Mouse (Mus musculus) lung, adult 2 months (tissue): ENCODE data around the gene Wiz. TPM values are rescaled to one million over a fixed set of nuclear protein-coding genes. Genes with fewer than 3 reads are reported as not detected.

Experiments used
- DNase-seq: peaks from one replicate; pipeline ENCODE4 v3.0.0; 2022
- H3K4me1 ChIP-seq: fragments of 200-500 bp; 2 replicates; pipeline ENCODE4 v1.6.1; 2011; ENCODE audit warnings: low read length; ENCODE audit not compliant: control insufficient read depth, insufficient read depth
- H3K4me3 ChIP-seq: fragments of 200-500 bp; replicated peaks from 2 replicates; pipeline ENCODE3; 2011; ENCODE audit warnings: low read depth, mild to moderate bottlenecking, control low read depth, low read length; ENCODE audit errors: extremely low read depth
- CTCF ChIP-seq: fragments of 200-500 bp; IDR thresholded peaks from 2 replicates; pipeline ENCODE4 v1.5.1; 2011; ENCODE audit warnings: mild to moderate bottlenecking, low read length, control low read depth; ENCODE audit not compliant: insufficient read depth
- POLR2A ChIP-seq: fragments of 200-500 bp; IDR thresholded peaks from 2 replicates; pipeline ENCODE4 v1.6.1; 2011; ENCODE audit warnings: low read depth, mild to moderate bottlenecking, control low read depth, low read length, borderline replicate concordance; ENCODE audit errors: extremely low read depth
- WGBS: fragments of 180-500 bp; shearing (Covaris S2); methylation state at CpG from one replicate; pipeline ENCODE4 v1.1.7; 2018; 5-methylcytosine and 5-hydroxymethylcytosine counted together
- polyA plus RNA-seq: library from polyadenylated mRNA; depleted of rRNA; stranded (reverse); fragments of >200 nt; gene quantifications from 2 replicates; pipeline ENCODE4 v1.2.3, GENCODE M21; 2012

The Wiz gene
- polyA plus RNA-seq, 1 experiment, result 40.0 TPM

GRCm38 (mm10) chr17:32322809-32323208 is 66.4 kb downstream of the Wiz start:
- WGBS, result 89% methylated on average over 1 of the region's 1 CpGs
- DNase-seq, result no peak
- Histone ChIP-seq H3K4me1 (peaks cover 13% of the 10 kb centered on the region), H3K4me3 (no peak overlapping the region)
- TF ChIP-seq CTCF, result no peak
- TF ChIP-seq POLR2A, result no peak

- 12% methylated on average over 6 of the region's 6 CpGs for WGBS
- Histone ChIP-seq H3K4me3 (peak overlapping the region; percentile 82), H3K4me1 (peaks cover 12% of the 10 kb centered on the region)
- no peak for DNase-seq
- TF ChIP-seq POLR2A (no peak), CTCF (no peak)
These were observed 67.4 kb downstream of the Wiz start for GRCm38 (mm10) chr17:32321836-32322235.

- DNase-seq, result no peak
- Histone ChIP-seq H3K4me1 (peaks cover 12% of the 10 kb centered on the region), H3K4me3 (peak overlapping the region; percentile 82)
- peak; percentile 30; the same call in 1 of the 2 replicates for TF ChIP-seq POLR2A
- TF ChIP-seq CTCF, result no peak
- WGBS, result 2% methylated on average over 23 of the region's 23 CpGs
These were observed 67.9 kb downstream of the Wiz start for GRCm38 (mm10) chr17:32321390-32321734.

- peak within 1 kb of the TSS; percentile 82 for H3K4me3 ChIP-seq
- under 1% methylated on average over 83 of the region's 83 CpGs for WGBS
- peak; percentile 98 for TF ChIP-seq POLR2A
- no peak for TF ChIP-seq CTCF
These were observed 68.4 kb downstream of the Wiz start, which contains the start of gene Akap8 for GRCm38 (mm10) chr17:32320597-32321389. Gene Akap8, minus strand, starts transcription at chr17:32321238.

GRCm38 (mm10) chr17:32319950-32320349 is 69.3 kb downstream of the Wiz start:
- 0% methylated on average over 7 of the region's 7 CpGs for WGBS
- no peak for DNase-seq
- Histone ChIP-seq H3K4me1 (peaks cover 12% of the 10 kb centered on the region), H3K4me3 (peak overlapping the region; percentile 70)
- TF ChIP-seq POLR2A (no peak), CTCF (no peak)

More at GRCm38 (mm10) chr17:32320597-32321389, 68.4 kb downstream of the Wiz start, which contains the start of gene Akap8:
- peak; percentile 93 for DNase-seq
- peaks cover 12% of the 10 kb centered on the region for H3K4me1 ChIP-seq

GRCm38 (mm10) chr17:32317708-32318107 is 71.5 kb downstream of the Wiz start:
- 81% methylated on average over 3 of the region's 3 CpGs for WGBS

GRCm38 (mm10) chr17:32317032-32317431 is 72.2 kb downstream of the Wiz start:
- no peak for TF ChIP-seq CTCF
- TF ChIP-seq POLR2A, result no peak
- DNase-seq, result no peak
- 91% methylated on average over 8 of the region's 8 CpGs for WGBS
- H3K4me3 ChIP-seq, result no peak overlapping the region
- H3K4me1 ChIP-seq, result peaks cover 12% of the 10 kb centered on the region

More at GRCm38 (mm10) chr17:32317708-32318107, 71.5 kb downstream of the Wiz start:
- Histone ChIP-seq H3K4me3 (no peak overlapping the region), H3K4me1 (peaks cover 12% of the 10 kb centered on the region)
- DNase-seq, result no peak
- TF ChIP-seq POLR2A, result no peak
- no peak for TF ChIP-seq CTCF

- WGBS, result 85% methylated on average over 5 of the region's 5 CpGs
- DNase-seq, result no peak
- H3K4me3 ChIP-seq, result no peak overlapping the region
- H3K4me1 ChIP-seq, result peaks cover 7% of the 10 kb centered on the region
- TF ChIP-seq CTCF, result no peak
- no peak for TF ChIP-seq POLR2A
These were observed 73.7 kb downstream of the Wiz start for GRCm38 (mm10) chr17:32315560-32315959.

GRCm38 (mm10) chr17:32313892-32314291 is 75.3 kb downstream of the Wiz start:
- 72% methylated on average over 5 of the region's 5 CpGs for WGBS
- Histone ChIP-seq H3K4me1 (peaks cover under 1% of the 10 kb centered on the region; the same call in 1 of the 2 replicates), H3K4me3 (no peak overlapping the region)
- TF ChIP-seq POLR2A, result no peak
- no peak for TF ChIP-seq CTCF
- no peak for DNase-seq

GRCm38 (mm10) chr17:32312801-32313200 is 76.4 kb downstream of the Wiz start:
- Histone ChIP-seq H3K4me1 (no peaks in the 10 kb centered on the region), H3K4me3 (no peak overlapping the region)
- TF ChIP-seq POLR2A (no peak), CTCF (no peak)
- 94% methylated on average over 8 of the region's 8 CpGs for WGBS
- no peak for DNase-seq
